9 mouse cellular contexts compared by ENCODE assay signal in the genomic region with DNA sequence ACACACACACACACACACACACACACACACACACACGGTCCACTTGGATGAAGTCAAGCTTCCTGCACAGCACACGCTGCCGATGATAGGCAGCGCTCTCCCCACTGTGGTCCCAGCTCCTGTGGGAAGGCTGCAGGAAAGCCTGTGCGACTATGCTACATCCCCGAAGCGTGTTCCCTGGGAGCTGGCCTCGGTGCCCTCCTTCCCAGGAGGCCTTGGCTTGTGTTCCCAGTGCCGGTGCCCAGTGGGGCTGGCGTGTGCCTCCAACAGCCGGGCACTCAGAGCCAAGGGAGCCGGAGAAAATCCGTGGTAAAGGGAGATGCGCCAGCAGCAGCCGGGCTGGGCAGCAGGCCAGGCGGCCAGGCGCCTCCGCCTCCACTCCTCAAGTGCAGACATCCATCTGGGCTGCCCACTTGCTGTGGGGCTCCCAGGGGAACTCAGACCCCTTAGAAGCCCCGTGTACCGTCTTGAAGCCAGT. TPM values are rescaled to one million over a fixed set of nuclear protein-coding genes. Genes with fewer than 3 reads are reported as not detected.
A peak's percentile ranks its signal among the peaks of the same experiment; 100 is the strongest.
DNase-seq lines count a peak whose midpoint lies in the region; ATAC-seq lines count a peak whose summit lies in the region.
"Had no signal": no experiment of that assay in that cellular context is flagged by ENCODE, and none has a peak within 500 bp of the region (broad histone marks: within the 10 kb centered on the region; RNA-seq: fewer than 3 reads in every experiment).

No protein-coding gene starts in this region.

- DNase-seq in retina, postnatal 1 day = peak; percentile 52
- no peak for DNase-seq in retina, embryonic 14.5 days (ENCODE audit: low spot score)
- peak; percentile 18 for DNase-seq in fat pad, adult 2 months (ENCODE audit: extremely low read depth, low read depth, low spot score)
- DNase-seq in kidney, postnatal 14 days = peak; percentile 76
- DNase-seq in lung, postnatal 14 days = peak; percentile 60
- peak; percentile 65 for DNase-seq in telencephalon, adult 2 months (ENCODE audit: low read depth, low spot score)
- no peak for DNase-seq in spleen, postnatal 4 days (ENCODE audit: low spot score in 2 of 2)

- H3K4me3 ChIP-seq in heart, embryonic 14.5 days (ENCODE audit: control insufficient read depth in 1 of 2, insufficient read depth in 1 of 2, low read depth in 1 of 2, low read length in 2 of 2) = peak overlapping the region; percentile 7 to 26; a peak in 3 of 4 replicates

- peak overlapping the region; percentile 43 to 82; a peak in 3 of 4 replicates for H3K27ac ChIP-seq in heart, embryonic 14.5 days (replicated peaks in 1 of 2; ENCODE audit: control insufficient read depth in 1 of 2, insufficient read depth in 1 of 2, low read depth in 2 of 2, low read length in 2 of 2)
- H3K27ac ChIP-seq: macrophage had no signal

- no peaks in the 10 kb centered on the region for H3K36me3 ChIP-seq in heart, embryonic 14.5 days (ENCODE audit: control insufficient read depth, insufficient read depth, low read length)

- 35% methylated on average over 20 of the region's 20 CpGs for WGBS in heart, embryonic 14.5 days

- peak overlapping the region; percentile 51 for H3K9ac ChIP-seq in heart, embryonic 14.5 days (ENCODE audit: low read length)

- ATAC-seq in heart, embryonic 14.5 days (ENCODE audit: insufficient number of reproducible peaks, insufficient read depth, low FRiP score, low read depth) = peak; percentile 43; the same call in 1 of the 2 replicates

- H3K4me1 ChIP-seq in heart, embryonic 14.5 days (ENCODE audit: control insufficient read depth in 2 of 2, insufficient read depth in 2 of 2, low read length in 2 of 2) = peaks cover 10 to 11% of the 10 kb centered on the region in 2 experiments; a peak in 3 of 4 replicates

- peak overlapping the region; percentile 64 for H3K4me2 ChIP-seq in heart, embryonic 14.5 days (ENCODE audit: low read length)

- H3K9me3 ChIP-seq in heart, embryonic 14.5 days (ENCODE audit: control insufficient read depth, low read length) = no peaks in the 10 kb centered on the region

- H3K27me3 ChIP-seq in heart, embryonic 14.5 days (ENCODE audit: control insufficient read depth, insufficient read depth, low read length) = no peaks in the 10 kb centered on the region

RNA-seq across cellular contexts. Expression of a gene that starts 25.9 kb away (rescaled TPM):
- polyA plus RNA-seq in heart, embryonic 14.5 days (2014; fragmentation: Nextera tagmentation; extraction: Ambion mirVana) = 7.7 and 8.5 TPM in 2 replicates
- polyA plus RNA-seq: macrophage had no signal

Comparison
In these comparisons a context has a peak if more than half of its experiments do, and no peak if none do; other contexts are left out.
1. DNase-seq: peak in retina, postnatal 1 day (single experiment), fat pad, adult 2 months (single experiment), kidney, postnatal 14 days (single experiment), lung, postnatal 14 days (single experiment) and telencephalon, adult 2 months (single experiment); none in retina, embryonic 14.5 days (single experiment) and spleen, postnatal 4 days (0 of 2).